Mouse (Mus musculus) liver, adult 2 months (tissue): Measurements from ENCODE around the gene Klc3. TPM values are rescaled to one million over a fixed set of nuclear protein-coding genes. Genes with fewer than 3 reads are reported as not detected.
A peak's percentile ranks its signal among the peaks of the same experiment; 100 is the strongest.

Experiments
- DNase-seq: peaks from one replicate; pipeline ENCODE4 v3.0.0-alpha.2; 2011; ENCODE audit warnings: low read depth, low spot score; ENCODE audit errors: extremely low read depth
- H3K27ac ChIP-seq: fragments of 200-500 bp; replicated peaks from 2 replicates; pipeline ENCODE4 v1.5.1; 2012; ENCODE audit warnings: low read depth, mild to moderate bottlenecking, control low read depth, inconsistent platforms, low read length; ENCODE audit not compliant: insufficient read depth
- H3K27me3 ChIP-seq: fragments of 200-500 bp; 2 replicates; pipeline ENCODE4 v1.6.1; 2012; ENCODE audit warnings: mild to moderate bottlenecking, moderate library complexity, low read length, inconsistent platforms; ENCODE audit not compliant: control insufficient read depth, insufficient read depth
- H3K36me3 ChIP-seq: fragments of 200-500 bp; 2 replicates; pipeline ENCODE4 v1.6.1; 2012; ENCODE audit warnings: low read length, inconsistent platforms; ENCODE audit not compliant: control insufficient read depth, insufficient read depth
- H3K4me1 ChIP-seq: fragments of 200-500 bp; 2 replicates; pipeline ENCODE4 v1.6.1; 2011; ENCODE audit warnings: low read length; ENCODE audit not compliant: control insufficient read depth, insufficient read depth
- H3K4me3 ChIP-seq: fragments of 200-500 bp; 2 replicates; pipeline ENCODE4 v1.5.1; 2011; ENCODE audit warnings: low read depth, mild to moderate bottlenecking, control low read depth, low read length, moderate library complexity; ENCODE audit not compliant: insufficient read depth
- H3K79me2 ChIP-seq: fragments of 200-500 bp; 2 replicates; pipeline ENCODE4 v1.6.1; 2012; ENCODE audit warnings: inconsistent platforms, mild to moderate bottlenecking, low read length, moderate library complexity; ENCODE audit not compliant: control insufficient read depth, insufficient read depth
- H3K9ac ChIP-seq: fragments of 200-500 bp; 2 replicates; pipeline ENCODE4 v1.6.1; 2012; ENCODE audit warnings: low read depth, mild to moderate bottlenecking, control low read depth, inconsistent platforms, low read length
- CTCF ChIP-seq: fragments of 200-500 bp; IDR thresholded peaks from 2 replicates; pipeline ENCODE4 v1.5.1; 2011; ENCODE audit warnings: low read depth, low read length, control low read depth
- POLR2A ChIP-seq: fragments of 200-500 bp; IDR thresholded peaks from 2 replicates; pipeline ENCODE4 v1.6.1; 2011; ENCODE audit warnings: low read length, control low read depth; ENCODE audit not compliant: insufficient read depth; ENCODE audit errors: extremely low read depth
- WGBS: fragments of 180-500 bp; shearing (Covaris S2); methylation state at CpG from one replicate; pipeline ENCODE4 v1.1.7; 2018; 5-methylcytosine and 5-hydroxymethylcytosine counted together
- polyA plus RNA-seq: library from polyadenylated mRNA; depleted of rRNA; stranded (reverse); fragments of >200 nt; gene quantifications from 2 replicates; pipeline ENCODE4 v1.2.3, GENCODE M21; 2012
- total RNA-seq: library from RNA; depleted of rRNA; stranded (reverse); fragments of >200 nt; gene quantifications from 2 replicates; pipeline ENCODE4 v1.2.3, GENCODE M21; 2014

Gene Klc3
- total and polyA plus RNA-seq, 2 experiments: 0.17 to 0.37 TPM

DNA sequence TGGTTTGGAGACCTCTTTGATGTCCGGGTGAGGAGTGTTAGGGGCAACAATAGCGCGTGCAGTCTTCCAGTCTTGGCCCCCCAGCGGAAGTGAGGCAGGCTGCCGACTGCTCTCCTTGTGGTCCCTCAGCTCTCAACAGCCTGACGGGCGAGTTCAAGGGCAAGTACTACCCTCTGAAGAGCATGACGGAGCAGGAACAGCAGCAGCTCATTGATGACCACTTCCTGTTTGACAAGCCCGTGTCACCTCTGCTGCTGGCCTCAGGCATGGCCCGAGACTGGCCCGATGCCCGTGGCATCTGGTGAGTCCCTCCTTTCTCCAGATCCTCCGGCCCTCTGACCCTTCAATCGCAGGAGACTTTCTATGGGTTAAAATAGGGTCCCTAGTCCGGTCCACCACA, 12.7 kb upstream of the Klc3 start:
- Histone ChIP-seq H3K4me1 (0 out of 2 replicates have a peak, but pooled peaks cover 1% of the 10 kb centered on the region), H3K27me3 (peaks cover 9% of the 10 kb centered on the region; the same call in 1 of the 2 replicates), H3K9ac (no peak overlapping the region), H3K4me3 (no peak overlapping the region), H3K79me2 (no peaks in the 10 kb centered on the region), H3K27ac (no peak overlapping the region), H3K36me3 (no peaks in the 10 kb centered on the region)
- DNase-seq: no peak
- no peak for TF ChIP-seq CTCF
- TF ChIP-seq POLR2A: no peak
- WGBS: 60% methylated on average over 15 of the region's 15 CpGs

DNA sequence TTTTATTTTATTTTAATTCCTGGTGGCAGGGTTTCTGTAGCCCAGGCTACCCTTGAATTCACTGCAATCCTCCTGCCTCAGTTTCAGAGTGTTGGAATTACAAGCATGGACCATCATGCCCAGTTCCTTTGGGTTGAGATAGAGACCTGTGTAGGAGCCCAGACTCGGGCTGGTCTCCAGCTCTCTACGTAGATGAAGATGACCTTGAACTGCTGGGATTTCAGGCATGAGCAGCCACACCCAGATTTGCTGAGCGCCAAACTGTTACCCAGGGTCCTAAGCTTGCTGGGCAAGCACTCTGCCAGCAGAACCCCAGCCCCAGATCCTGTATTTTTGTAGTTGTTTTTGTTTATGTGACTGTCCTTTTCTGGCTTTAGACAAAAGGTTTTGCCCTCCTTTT, 9.6 kb upstream of the Klc3 start:
- Histone ChIP-seq H3K79me2 (no peaks in the 10 kb centered on the region), H3K27ac (no peak overlapping the region), H3K4me1 (no peaks in the 10 kb centered on the region), H3K9ac (no peak overlapping the region), H3K27me3 (peaks cover 3% of the 10 kb centered on the region; the same call in 1 of the 2 replicates), H3K4me3 (no peak overlapping the region), H3K36me3 (no peaks in the 10 kb centered on the region)
- DNase-seq: no peak
- 75% methylated on average over 3 of the region's 3 CpGs for WGBS
- TF ChIP-seq CTCF (no peak), POLR2A (no peak)

DNA sequence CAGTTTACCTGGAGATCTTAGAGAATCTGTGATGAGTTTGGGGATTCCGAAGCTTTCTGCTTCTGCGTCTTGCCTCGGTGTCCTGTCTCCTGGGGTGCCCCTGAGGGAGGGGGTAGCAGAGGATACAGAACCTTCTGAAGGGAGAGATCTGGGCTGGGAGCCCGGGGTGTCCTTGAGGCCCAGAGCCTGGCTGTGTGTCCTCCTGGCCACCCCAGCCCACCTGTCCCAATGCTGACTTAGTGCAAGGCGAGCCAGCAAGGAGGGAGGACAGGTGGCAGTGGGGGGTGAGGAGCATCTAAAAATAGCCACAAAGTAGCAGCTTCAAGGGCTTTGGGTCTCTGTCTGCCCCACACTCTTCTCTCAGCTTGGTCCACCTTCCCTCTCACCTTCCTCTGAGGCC, 7.9 kb upstream of the Klc3 start:
- Histone ChIP-seq H3K4me3 (no peak overlapping the region), H3K27me3 (peaks cover 3% of the 10 kb centered on the region; the same call in 1 of the 2 replicates), H3K4me1 (no peaks in the 10 kb centered on the region), H3K27ac (no peak overlapping the region), H3K79me2 (no peaks in the 10 kb centered on the region), H3K36me3 (no peaks in the 10 kb centered on the region), H3K9ac (no peak overlapping the region)
- DNase-seq: no peak
- no peak for TF ChIP-seq CTCF
- TF ChIP-seq POLR2A: no peak
- 86% methylated on average over 5 of the region's 5 CpGs for WGBS

DNA sequence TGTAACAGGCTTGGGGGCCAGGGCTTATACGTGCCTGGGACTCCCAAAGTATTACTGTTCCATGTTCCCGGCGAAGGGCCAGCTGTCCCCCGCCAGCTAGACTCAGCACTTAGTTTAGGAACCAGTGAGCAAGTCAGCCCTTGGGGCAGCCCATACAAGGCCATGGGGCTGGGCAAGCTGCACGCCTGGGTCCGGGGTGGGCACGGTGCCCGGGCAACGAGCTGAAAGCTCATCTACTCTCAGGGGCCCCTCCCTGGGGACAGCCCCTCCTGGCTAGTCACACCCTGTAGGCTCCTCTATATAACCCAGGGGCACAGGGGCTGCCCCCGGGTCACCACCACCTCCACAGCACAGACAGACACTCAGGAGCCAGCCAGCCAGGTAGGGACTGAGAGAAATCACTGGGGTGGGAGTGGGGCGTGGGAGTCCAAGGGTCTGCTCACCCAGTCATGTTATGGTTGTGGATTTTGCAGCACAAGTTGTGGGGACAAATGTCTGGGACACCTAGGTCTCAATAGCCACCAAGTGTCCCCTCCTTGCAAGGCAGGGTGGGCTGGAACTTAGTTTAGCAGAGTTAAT, 7.0 kb upstream of the Klc3 start:
- Histone ChIP-seq H3K9ac (no peak overlapping the region), H3K27me3 (no peaks in the 10 kb centered on the region; the same call in 1 of the 2 replicates), H3K4me1 (no peaks in the 10 kb centered on the region), H3K4me3 (no peak overlapping the region), H3K79me2 (no peaks in the 10 kb centered on the region), H3K36me3 (no peaks in the 10 kb centered on the region), H3K27ac (no peak overlapping the region)
- DNase-seq: no peak
- 88% methylated on average over 11 of the region's 11 CpGs for WGBS
- TF ChIP-seq CTCF (no peak), POLR2A (no peak)

DNA sequence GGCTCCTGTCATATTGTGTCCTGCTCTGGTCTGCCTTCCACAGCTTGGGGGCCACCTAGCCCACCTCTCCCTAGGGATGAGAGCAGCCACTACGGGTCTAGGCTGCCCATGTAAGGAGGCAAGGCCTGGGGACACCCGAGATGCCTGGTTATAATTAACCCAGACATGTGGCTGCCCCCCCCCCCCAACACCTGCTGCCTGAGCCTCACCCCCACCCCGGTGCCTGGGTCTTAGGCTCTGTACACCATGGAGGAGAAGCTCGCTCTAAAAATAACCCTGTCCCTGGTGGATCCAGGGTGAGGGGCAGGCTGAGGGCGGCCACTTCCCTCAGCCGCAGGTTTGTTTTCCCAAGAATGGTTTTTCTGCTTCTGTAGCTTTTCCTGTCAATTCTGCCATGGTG, 5.8 kb upstream of the Klc3 start:
- Histone ChIP-seq H3K27me3 (no peaks in the 10 kb centered on the region; the same call in 1 of the 2 replicates), H3K9ac (no peak overlapping the region), H3K36me3 (no peaks in the 10 kb centered on the region), H3K79me2 (no peaks in the 10 kb centered on the region), H3K4me3 (no peak overlapping the region), H3K4me1 (no peaks in the 10 kb centered on the region), H3K27ac (no peak overlapping the region)
- TF ChIP-seq CTCF (no peak), POLR2A (no peak)
- WGBS: 64% methylated on average over 6 of the region's 6 CpGs
- DNase-seq: no peak

DNA sequence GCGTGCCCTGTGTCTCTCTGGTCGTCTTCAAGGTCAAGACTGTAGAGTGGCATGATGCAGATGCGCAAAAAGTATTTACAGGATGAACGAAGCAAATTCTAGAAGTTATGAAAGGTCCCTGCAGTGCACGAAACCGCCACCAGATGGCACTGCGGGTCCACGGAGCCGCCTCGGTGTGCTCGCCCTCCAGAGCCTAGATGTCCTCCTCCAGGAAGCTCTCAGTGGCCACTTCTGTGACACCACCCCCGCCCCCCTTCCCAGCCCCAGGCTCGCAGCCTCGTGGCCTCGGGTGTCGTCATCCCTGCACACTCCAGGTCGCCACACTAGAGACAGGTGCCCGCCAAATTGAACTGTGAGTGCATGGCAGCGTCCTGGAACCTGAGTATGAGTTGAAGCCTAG, 1.5 kb upstream of the Klc3 start:
- no peak for TF ChIP-seq POLR2A
- peak; percentile 98 for TF ChIP-seq CTCF
- Histone ChIP-seq H3K4me1 (peaks cover 2% of the 10 kb centered on the region; the same call in 1 of the 2 replicates), H3K27ac (no peak overlapping the region), H3K36me3 (no peaks in the 10 kb centered on the region), H3K27me3 (peaks cover 12% of the 10 kb centered on the region; the same call in 1 of the 2 replicates), H3K79me2 (no peaks in the 10 kb centered on the region), H3K4me3 (no peak overlapping the region), H3K9ac (no peak overlapping the region)
- WGBS: 5% methylated on average over 19 of the region's 19 CpGs
- peak; percentile 36 for DNase-seq
